Mouse (Mus musculus): ENCODE measurements around the gene Zfp52. TPM values are rescaled to one million over a fixed set of nuclear protein-coding genes. Genes with fewer than 3 reads are reported as not detected.

The Zfp52 gene
- polyA plus RNA-seq (2012; rRNA removed), result 0.15 and 0.22 TPM in 2 replicates

DNA sequence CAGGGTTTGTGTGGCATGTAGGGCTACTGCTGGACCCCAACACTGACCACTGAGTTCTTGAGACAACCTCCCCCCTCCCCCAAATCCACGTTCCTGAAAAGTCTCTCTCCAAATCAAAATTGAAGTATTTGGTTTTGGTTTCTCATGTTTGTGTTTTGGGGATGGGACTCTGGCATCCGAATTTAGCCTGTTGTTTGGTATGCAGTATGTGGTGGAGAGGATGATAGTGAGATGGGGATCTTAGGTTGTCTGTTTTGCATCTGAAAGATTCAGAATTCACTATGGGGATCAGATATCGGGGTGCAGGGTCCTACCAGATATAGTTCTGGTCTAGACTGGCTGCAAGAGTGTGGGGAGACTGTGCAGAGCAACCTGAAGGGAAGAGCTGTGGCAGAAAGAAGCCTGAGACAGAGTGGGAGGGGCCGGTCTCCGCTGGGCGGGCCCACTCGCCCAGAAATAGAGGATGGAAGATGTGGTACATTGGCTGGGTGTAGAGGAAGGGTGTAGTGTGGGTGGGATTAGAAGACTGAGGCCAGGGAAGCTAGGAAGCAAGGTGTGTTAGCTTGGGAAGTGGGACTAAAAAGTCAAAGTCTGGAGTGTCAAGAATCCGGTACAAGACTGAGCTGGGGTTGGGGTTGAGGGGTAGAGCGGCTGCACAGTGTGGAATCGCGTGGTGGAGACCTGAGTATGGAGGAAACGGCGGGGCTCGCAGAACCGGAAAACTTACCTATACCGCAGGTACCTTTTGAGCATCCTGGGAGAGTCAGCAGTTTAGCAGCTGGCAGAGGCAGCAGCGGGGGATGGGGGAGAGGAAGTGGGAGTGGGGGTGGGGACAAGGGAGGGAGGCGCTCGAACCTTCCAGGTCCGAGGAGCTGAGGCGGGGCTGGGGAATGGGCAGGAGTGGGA lies at the start of gene Zfp52:
Zfp52 (plus strand) TSS at position 444 of the 906 bp plus-strand sequence.

DNA sequence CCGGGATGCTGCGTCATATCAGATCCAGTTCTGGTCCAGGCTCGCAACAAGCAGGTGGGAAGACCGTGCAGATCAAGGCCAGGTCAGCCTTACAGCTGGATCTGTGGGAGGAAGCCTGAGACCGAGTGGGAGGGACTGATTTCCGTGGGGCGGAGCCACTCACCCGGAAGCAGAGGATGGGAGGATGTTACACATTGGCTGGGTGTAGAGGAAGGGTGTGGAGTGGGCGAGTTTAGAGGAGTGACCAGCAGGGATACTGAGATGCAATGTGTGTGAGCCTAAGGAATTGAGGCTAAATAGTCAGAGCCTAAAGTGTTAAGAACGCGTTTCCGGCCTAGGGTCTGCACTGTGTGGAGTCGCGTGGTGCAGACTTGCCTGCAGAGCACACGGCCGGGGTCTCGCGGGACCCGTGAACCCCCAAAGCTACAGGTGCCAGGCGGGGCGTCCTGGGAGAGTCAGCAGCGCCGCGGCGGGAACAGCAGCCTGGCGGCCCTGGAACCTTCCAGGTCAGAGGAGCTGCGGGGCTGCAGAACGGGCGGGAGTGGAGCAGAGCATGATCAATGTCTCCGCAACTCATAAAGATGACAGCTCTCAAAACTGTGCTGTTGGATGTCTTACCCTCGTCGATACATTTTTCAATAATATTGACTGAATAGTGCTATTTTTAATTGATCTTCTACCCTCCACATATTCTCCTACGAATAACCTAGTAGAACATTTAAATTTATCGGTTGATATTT lies 46.4 kb upstream of the Zfp52 start, which contains the start of gene Zfp53:
Zfp53 (plus strand) TSS at position 239 of the 740 bp plus-strand sequence.

DNA sequence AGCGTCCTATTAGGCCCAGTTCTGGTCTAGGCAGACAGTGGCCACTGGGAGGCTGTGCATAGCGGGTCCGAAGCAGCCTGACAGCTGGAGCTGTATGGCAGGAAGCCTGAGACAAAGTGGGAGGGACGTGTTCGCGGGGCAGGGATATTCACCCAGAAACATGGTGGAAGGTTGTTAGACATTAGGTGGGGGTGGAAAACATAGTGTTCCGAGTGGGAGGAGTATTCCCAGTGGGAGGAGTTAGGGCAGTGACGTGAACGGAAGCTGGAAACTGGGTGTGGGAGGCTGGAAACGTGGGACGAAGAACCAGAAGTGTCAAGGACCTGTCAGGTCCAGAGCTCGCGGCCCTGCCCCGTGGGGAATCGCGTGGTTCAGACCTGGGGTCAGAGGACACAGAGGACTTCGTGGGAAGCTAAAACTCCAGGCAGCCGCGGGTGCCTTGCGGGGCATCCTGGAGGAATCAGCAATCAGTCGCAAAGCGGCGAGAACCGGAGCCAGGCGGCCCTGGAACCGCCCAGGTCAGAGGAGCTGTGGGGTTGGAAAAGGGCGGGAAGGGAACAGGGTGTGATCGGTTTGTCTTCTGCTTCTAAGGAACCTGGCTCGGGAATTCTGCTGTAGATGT lies 31.5 kb downstream of the Zfp52 start, which contains the start of gene Zfp948:
Zfp948 (plus strand) TSS at position 281 of the 622 bp plus-strand sequence.

Other genes starting within 250 kb of the Zfp52 start
- not detected in 2 replicates for gene Vmn1r237, start 223.7 kb upstream of the Zfp52 start, polyA plus RNA-seq (2012; rRNA removed)
- gene Zfp677, start 151.8 kb upstream of the Zfp52 start, polyA plus RNA-seq (2012; rRNA removed), result 0.12 and 0.19 TPM in 2 replicates
- 0.57 and 1.1 TPM in 2 replicates for gene Zfp54, start 112.3 kb upstream of the Zfp52 start, polyA plus RNA-seq (2012; rRNA removed)
- gene Zfp51, start 85.2 kb upstream of the Zfp52 start, polyA plus RNA-seq (2012; rRNA removed), result 0.41 and 0.42 TPM in 2 replicates
- gene Zfp53, start 46.5 kb upstream of the Zfp52 start, polyA plus RNA-seq (2012; rRNA removed), result 2.3 and 3.3 TPM in 2 replicates
- 0.88 and 1.2 TPM in 2 replicates for gene Zfp948, start 31.5 kb downstream of the Zfp52 start, polyA plus RNA-seq (2012; rRNA removed)
- gene Zfp983, start 115.1 kb downstream of the Zfp52 start, polyA plus RNA-seq (2012; rRNA removed), result 0.30 and 0.36 TPM in 2 replicates
- gene Gm10226, start 156.3 kb downstream of the Zfp52 start, polyA plus RNA-seq (2012; rRNA removed), result not detected in 2 replicates
- gene Zfp760, start 172.2 kb downstream of the Zfp52 start, polyA plus RNA-seq (2012; rRNA removed), result 0.27 and 0.32 TPM in 2 replicates
- 1.2 and 1.3 TPM in 2 replicates for gene Zfp229, start 195.3 kb downstream of the Zfp52 start, polyA plus RNA-seq (2012; rRNA removed)